Mouse (Mus musculus): Measurements from ENCODE around the gene Exoc4. TPM values are rescaled to one million over a fixed set of nuclear protein-coding genes. Genes with fewer than 3 reads are reported as not detected.

Gene Exoc4
- polyA plus RNA-seq, 1 experiment: 15.5 TPM

DNA sequence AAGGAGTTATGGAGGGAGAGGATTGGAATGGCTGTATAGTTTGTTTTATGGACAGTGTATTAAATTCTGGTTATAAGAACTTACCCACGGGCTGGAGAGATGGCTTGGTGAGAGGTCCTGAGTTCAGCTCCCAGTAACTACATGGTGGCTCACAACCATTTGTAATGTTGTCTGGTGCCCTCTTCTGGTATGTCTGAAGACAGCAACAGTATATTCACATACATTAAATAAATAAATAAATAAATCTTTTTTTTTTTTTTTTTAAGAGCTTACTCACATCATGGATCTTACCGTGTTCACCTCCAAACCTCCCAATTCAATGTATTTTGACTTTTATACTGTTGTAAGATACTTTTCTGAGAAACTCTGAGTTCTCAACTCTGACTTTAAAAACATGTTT, 143.1 kb downstream of the Exoc4 start:
- H3K4me1 ChIP-seq (ENCODE audit: control insufficient read depth, insufficient read depth, insufficient read length, low read length): no peaks in the 10 kb centered on the region
- no peak overlapping the region for H3K27ac ChIP-seq (replicated peaks; ENCODE audit: low read depth, low read length)
- H3K4me3 ChIP-seq (ENCODE audit: insufficient read depth, low read depth, low read length): no peak overlapping the region

DNA sequence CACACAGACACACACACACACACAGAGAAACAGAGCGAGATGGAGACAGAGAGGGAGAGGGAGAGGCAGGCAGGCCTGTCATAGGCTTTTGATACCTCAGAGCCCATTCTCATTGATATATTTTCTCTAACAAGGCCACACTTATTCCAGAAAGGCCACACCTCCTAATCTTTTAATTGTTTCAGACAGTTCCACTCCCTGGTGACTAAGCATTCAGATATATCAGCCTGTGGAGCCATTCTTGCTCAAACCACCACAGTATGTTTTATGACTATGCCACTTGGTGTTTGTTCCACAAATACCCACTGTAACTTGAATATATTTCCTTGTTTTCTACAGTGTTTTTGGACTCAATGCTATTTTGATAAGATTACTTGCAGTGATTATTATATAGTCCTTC, 150.6 kb downstream of the Exoc4 start:
- no peak overlapping the region for H3K27ac ChIP-seq (replicated peaks; ENCODE audit: low read depth, low read length)
- H3K4me3 ChIP-seq (ENCODE audit: insufficient read depth, low read depth, low read length): no peak overlapping the region
- no peaks in the 10 kb centered on the region for H3K4me1 ChIP-seq (ENCODE audit: control insufficient read depth, insufficient read depth, insufficient read length, low read length)

DNA sequence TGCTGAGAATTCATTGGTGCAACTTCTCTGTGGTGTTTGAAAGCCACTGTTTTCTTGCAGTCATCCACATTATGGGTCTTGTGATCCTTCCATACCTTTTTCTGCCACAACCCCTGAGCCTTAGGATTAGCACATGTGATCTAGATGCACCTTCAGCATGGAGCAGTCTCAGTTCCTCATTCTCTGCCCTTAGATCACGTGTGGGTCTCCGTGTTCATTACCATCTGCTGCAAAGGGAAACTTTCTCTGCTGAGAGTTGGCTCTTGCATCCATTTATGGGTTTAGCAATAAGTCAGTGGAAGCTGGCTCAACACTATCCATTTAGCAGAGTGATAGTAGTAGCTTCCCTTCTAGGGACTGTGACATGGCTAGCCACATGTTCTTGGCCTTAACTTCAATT, 152.3 kb downstream of the Exoc4 start:
- no peak overlapping the region for H3K27ac ChIP-seq (replicated peaks; ENCODE audit: low read depth, low read length)
- H3K4me3 ChIP-seq (ENCODE audit: insufficient read depth, low read depth, low read length): no peak overlapping the region
- H3K4me1 ChIP-seq (ENCODE audit: control insufficient read depth, insufficient read depth, insufficient read length, low read length): no peaks in the 10 kb centered on the region

GRCm38 (mm10) chr6:33405562-33406275, 156.8 kb downstream of the Exoc4 start:
- no peak overlapping the region for H3K4me3 ChIP-seq (ENCODE audit: insufficient read depth, low read depth, low read length)
- H3K4me1 ChIP-seq (ENCODE audit: control insufficient read depth, insufficient read depth, insufficient read length, low read length): no peaks in the 10 kb centered on the region
- H3K27ac ChIP-seq (replicated peaks; ENCODE audit: low read depth, low read length): no peak overlapping the region

DNA sequence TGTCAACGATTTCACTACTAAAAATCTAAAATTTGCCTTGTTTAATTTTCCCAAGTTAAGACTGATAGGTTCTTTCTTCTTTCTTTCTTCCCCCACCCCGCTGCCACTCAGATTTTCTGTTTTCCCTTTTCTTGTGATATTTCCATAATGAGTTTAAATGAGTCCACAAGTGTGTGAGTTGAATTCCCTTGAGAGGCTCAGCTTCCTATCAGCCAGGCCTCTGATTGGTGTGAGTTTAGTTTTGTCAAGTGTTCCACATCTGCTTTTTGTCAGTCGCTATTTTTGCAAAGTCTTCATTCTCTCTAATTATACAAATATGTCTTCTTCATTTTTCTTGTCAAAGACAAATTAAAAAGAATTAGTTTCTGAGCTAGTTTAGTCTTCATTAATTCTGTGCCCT, 160.7 kb downstream of the Exoc4 start:
- Histone ChIP-seq H3K4me1 (ENCODE audit: control insufficient read depth, insufficient read depth, insufficient read length, low read length) (no peaks in the 10 kb centered on the region), H3K4me3 (ENCODE audit: insufficient read depth, low read depth, low read length) (no peak overlapping the region), H3K27ac (replicated peaks; ENCODE audit: low read depth, low read length) (no peak overlapping the region)

DNA sequence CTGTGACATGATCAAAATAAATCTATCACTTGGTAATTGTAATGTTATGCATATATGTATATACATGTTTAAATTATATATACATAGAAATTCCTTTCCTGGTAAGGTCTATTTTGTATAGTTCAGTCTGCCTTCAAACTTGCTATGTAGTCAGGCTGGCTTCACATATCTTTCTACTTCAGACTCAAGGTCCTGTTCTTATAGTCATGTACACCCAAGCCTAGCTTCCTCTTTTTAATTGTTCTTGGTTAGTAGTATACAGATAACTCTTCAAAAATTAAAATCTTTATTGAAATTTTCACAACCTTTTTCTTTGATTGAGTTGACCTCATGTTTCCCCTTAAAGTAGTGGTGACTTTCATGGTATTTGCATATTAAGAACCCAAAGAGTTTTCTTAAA, 176.1 kb downstream of the Exoc4 start:
- Histone ChIP-seq H3K4me3 (ENCODE audit: insufficient read depth, low read depth, low read length) (no peak overlapping the region), H3K27ac (replicated peaks; ENCODE audit: low read depth, low read length) (no peak overlapping the region), H3K4me1 (ENCODE audit: control insufficient read depth, insufficient read depth, insufficient read length, low read length) (no peaks in the 10 kb centered on the region)

DNA sequence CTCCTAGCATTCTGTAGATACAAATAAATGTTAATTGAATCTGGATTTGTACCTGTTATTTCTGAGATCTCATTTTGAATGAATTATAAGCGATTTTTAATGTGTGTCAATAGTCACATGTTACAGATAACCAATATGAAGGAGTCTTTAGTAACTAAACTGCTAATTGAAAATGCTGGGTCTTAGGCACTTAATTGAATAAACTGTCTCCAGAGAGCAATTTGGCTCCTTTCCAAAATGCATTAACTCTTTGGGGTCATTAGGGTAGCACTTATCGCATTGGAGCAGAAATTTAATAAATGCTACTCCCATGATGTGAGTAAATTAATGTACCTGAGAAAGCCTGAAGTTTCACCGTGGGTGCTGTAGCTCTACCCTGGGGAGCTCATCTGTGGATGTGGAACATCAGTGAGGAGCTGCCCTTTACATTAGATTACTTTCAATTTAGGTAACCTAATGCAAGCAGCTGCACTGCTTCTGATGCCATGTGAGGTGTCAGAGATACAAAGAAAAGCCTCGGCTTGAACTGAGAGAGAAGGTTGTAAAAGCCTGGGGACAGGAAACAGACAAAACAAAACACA, 182.4 kb downstream of the Exoc4 start:
- Histone ChIP-seq H3K4me1 (ENCODE audit: control insufficient read depth, insufficient read depth, insufficient read length, low read length) (no peaks in the 10 kb centered on the region), H3K4me3 (ENCODE audit: insufficient read depth, low read depth, low read length) (no peak overlapping the region), H3K27ac (replicated peaks; ENCODE audit: low read depth, low read length) (no peak overlapping the region)

DNA sequence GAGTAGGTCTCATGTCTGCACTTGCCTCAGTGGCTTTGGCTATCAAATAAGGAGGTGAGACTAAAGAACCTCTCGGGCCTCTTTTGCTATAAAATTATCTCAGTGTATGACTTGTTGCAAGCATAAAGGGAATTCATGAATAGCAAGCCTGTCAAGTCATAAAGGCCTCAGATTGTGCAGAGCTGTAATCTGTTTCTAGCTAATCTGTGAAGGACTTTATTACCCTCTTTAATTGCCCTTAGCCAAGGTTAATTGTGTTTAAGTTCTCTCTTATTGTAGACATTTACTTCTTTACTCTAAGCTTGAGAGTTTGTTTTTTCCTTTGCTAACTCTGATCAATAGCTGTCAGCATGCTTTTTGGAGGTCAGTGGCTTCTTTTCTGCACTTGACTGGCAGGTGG, 191.6 kb downstream of the Exoc4 start:
- H3K4me1 ChIP-seq (ENCODE audit: control insufficient read depth, insufficient read depth, insufficient read length, low read length): no peaks in the 10 kb centered on the region
- no peak overlapping the region for H3K27ac ChIP-seq (replicated peaks; ENCODE audit: low read depth, low read length)

GRCm38 (mm10) chr6:33453810-33454209, 204.9 kb downstream of the Exoc4 start:
- Histone ChIP-seq H3K27ac (replicated peaks; ENCODE audit: low read depth, low read length) (no peak overlapping the region), H3K4me3 (ENCODE audit: insufficient read depth, low read depth, low read length) (no peak overlapping the region), H3K4me1 (ENCODE audit: control insufficient read depth, insufficient read depth, insufficient read length, low read length) (no peaks in the 10 kb centered on the region)

More for the DNA sequence above, 191.6 kb downstream of the Exoc4 start:
- H3K4me3 ChIP-seq (ENCODE audit: insufficient read depth, low read depth, low read length): no peak overlapping the region

DNA sequence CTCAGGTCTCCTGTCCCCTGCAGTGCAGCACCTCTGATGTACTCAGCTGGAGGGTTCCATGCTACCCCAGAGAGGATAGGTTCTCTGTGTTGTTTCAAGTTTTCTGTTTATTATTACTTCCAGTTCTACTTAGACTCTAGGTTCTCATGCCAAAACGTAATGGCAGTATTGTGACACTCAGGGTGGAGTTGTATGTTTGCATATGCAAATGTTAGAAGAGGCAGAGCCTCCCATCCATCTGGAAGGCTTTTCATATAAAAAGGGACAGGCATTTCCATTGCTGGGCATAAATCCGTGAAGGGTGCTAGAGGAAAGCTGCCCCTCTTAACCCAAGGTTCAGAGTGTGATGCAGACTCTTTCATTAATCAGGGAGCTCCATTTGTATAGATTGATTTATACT, 205.5 kb downstream of the Exoc4 start:
- no peak overlapping the region for H3K4me3 ChIP-seq (ENCODE audit: insufficient read depth, low read depth, low read length)
- no peaks in the 10 kb centered on the region for H3K4me1 ChIP-seq (ENCODE audit: control insufficient read depth, insufficient read depth, insufficient read length, low read length)
- no peak overlapping the region for H3K27ac ChIP-seq (replicated peaks; ENCODE audit: low read depth, low read length)

DNA sequence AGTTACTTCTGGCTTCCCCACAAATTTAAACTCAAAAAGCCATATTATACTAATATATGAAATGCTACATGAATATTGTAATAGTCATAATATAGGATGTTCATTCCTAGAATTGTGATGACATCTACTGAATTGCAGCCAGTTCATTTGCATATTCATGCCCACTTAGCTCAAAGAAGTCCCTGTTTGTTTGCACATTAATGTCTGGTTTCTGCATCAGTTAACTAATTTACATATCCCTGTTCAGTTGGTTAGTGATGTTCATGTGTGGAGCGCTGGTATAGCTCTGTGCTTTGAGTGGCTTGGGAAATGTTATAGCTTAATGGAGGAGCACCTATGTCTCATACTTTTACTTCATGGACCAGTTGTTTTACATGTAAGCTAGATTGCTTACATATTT, 206.4 kb downstream of the Exoc4 start:
- Histone ChIP-seq H3K4me3 (ENCODE audit: insufficient read depth, low read depth, low read length) (no peak overlapping the region), H3K27ac (replicated peaks; ENCODE audit: low read depth, low read length) (no peak overlapping the region), H3K4me1 (ENCODE audit: control insufficient read depth, insufficient read depth, insufficient read length, low read length) (no peaks in the 10 kb centered on the region)

GRCm38 (mm10) chr6:33464862-33465261, 216.0 kb downstream of the Exoc4 start:
- Histone ChIP-seq H3K27ac (replicated peaks; ENCODE audit: low read depth, low read length) (no peak overlapping the region), H3K4me1 (ENCODE audit: control insufficient read depth, insufficient read depth, insufficient read length, low read length) (no peaks in the 10 kb centered on the region), H3K4me3 (ENCODE audit: insufficient read depth, low read depth, low read length) (no peak overlapping the region)

GRCm38 (mm10) chr6:33465392-33465791, 216.5 kb downstream of the Exoc4 start:
- Histone ChIP-seq H3K4me3 (ENCODE audit: insufficient read depth, low read depth, low read length) (no peak overlapping the region), H3K27ac (replicated peaks; ENCODE audit: low read depth, low read length) (no peak overlapping the region), H3K4me1 (ENCODE audit: control insufficient read depth, insufficient read depth, insufficient read length, low read length) (no peaks in the 10 kb centered on the region)

- Histone ChIP-seq H3K4me1 (ENCODE audit: control insufficient read depth, insufficient read depth, insufficient read length, low read length) (no peaks in the 10 kb centered on the region), H3K4me3 (ENCODE audit: insufficient read depth, low read depth, low read length) (no peak overlapping the region), H3K27ac (replicated peaks; ENCODE audit: low read depth, low read length) (no peak overlapping the region)
Measured at GRCm38 (mm10) chr6:33466168-33466839, 217.4 kb downstream of the Exoc4 start.

DNA sequence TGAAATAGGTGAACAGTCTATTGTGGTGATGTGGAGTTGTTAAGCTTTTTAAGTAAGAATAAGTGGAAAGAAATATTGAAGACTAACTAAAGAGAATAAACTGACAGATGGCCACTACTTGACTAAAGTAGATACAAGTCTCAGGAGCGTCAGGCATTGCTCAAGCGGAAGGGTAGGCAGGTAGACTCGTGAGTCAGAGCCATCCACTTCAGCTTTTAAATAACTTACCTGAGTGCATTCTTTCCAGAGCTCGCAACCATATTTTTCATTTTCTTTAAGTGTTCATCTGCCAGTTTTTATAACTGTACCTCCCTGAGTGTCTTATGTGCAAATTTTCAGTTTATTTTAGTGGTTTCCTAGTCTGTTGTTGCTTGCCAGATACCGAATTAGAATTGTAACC, 219.6 kb downstream of the Exoc4 start:
- H3K4me1 ChIP-seq (ENCODE audit: control insufficient read depth, insufficient read depth, insufficient read length, low read length): no peaks in the 10 kb centered on the region
- H3K27ac ChIP-seq (replicated peaks; ENCODE audit: low read depth, low read length): no peak overlapping the region
- H3K4me3 ChIP-seq (ENCODE audit: insufficient read depth, low read depth, low read length): no peak overlapping the region

- no peak overlapping the region for H3K27ac ChIP-seq (replicated peaks; ENCODE audit: low read depth, low read length)
- H3K4me1 ChIP-seq (ENCODE audit: control insufficient read depth, insufficient read depth, insufficient read length, low read length): no peaks in the 10 kb centered on the region
- H3K4me3 ChIP-seq (ENCODE audit: insufficient read depth, low read depth, low read length): no peak overlapping the region
Measured at GRCm38 (mm10) chr6:33476134-33476533, 227.2 kb downstream of the Exoc4 start.

Data from brown adipose tissue, adult 24 weeks (tissue).